Mouse (Mus musculus): ENCODE data around the gene Dnajc5.
A peak's percentile ranks its signal among the peaks of the same experiment; 100 is the strongest.

The Dnajc5 gene

DNA sequence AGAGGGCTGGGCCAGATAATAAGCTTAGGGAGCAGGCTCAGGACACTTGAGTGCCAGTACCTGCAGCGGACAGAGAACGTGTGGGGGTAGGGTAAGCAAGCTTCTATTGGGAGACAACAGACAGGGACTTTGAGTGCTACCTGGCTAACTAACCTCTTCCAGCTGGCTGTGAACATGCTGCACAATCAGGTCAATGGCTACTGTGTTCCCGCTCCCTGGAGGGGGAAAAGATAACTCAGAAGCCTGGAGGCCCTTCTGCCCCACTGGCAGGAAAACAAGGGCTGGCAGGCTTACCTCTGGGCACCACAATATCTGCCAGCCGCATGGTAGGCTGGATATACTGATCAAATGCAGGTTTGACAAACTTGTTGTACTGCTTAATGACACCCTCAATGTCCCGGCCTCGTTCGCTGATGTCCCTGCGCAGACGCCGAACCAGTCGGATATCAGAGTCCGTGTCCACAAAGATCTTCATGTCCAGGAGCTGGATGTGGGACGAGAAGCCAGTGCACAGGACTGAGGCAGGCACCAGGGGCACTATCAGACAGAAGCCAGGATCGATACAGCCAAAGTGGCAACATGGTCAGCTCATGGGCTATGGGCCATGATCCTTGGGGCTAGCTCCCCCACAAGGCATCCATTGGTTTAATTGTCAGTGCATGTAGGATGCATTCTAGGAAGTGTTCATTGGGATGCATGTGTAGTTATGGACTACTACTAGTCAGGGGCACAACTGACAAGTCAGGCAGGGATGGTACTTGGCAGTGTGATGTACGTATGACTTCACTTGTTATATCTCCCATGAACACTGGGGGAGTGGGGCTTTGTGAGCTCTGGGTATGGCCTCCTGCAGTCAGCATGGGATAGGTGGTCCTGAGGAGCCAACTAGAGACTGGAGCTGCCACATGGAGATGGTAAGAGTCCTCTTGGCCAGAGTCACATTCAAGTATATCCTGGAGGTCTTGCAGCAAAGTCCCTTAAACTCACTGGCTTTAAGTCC, 52.9 kb downstream of the Dnajc5 start:
- peak; percentile 73 to 74 for DNase-seq

DNA sequence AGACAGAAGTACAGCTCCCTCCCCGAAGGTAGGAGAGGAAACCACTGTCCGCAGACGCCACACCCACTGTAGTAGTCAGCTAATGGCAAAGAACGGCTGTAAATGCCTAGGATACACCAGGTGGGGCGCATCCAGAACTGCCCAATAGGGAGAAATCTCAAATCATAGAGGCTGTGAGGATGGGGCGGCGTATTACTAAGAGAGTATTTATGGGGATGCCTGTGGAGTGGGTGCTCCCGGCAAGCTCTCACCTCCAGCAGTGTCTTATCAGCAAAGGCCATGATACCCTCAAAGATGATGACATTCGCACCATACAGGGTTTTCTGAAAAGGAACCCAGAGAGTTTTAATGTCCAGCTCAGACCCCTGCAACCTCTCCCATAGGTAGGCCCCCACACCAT, 53.7 kb downstream of the Dnajc5 start:
- peak in 1 of 2 experiments; percentile 15 for DNase-seq

- peak in 1 of 2 experiments; percentile 19 for DNase-seq
Observed at GRCm38 (mm10) chr2:181574921-181575545, 54.7 kb downstream of the Dnajc5 start.

DNA sequence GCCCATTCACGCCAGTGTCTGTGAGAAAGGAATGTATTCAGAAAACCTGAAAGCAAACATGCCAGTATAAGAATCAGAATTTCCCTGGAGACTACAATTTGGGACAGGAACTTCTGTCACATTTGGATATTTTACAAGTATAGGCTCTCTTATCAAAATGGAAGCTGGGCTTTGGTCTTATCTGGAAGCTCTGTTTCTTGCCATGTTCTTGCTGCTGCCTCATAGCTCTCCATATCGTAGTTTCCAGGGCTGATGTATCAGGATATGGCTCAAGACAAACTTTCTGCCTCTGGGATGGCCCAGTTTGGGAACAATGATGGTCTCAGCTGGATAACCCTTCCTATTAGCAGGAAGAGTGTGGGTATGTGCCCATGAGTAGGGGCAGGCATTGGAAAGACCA, 56.3 kb downstream of the Dnajc5 start:
- DNase-seq: peak in 1 of 2 experiments; percentile 12

DNA sequence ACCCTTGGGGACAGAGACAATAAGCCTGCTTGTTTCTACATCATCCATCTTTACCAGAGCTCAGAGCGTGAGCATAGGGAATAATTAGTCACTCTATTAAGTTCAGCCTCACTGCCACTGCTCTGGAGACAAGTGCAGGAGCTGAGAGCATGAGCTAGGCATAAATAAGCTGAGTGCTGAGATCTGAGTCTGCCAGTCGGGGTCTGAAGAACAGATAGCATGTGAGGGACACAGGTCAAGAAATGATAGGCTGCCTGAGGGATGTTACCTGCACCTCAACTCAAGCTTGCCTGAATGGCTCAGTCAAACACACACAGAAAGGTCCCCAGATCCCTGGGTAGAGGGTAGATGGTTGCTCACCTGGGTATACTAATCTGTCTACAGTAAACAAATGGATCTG, 56.8 kb downstream of the Dnajc5 start:
- DNase-seq: peak; percentile 9 to 21

DNA sequence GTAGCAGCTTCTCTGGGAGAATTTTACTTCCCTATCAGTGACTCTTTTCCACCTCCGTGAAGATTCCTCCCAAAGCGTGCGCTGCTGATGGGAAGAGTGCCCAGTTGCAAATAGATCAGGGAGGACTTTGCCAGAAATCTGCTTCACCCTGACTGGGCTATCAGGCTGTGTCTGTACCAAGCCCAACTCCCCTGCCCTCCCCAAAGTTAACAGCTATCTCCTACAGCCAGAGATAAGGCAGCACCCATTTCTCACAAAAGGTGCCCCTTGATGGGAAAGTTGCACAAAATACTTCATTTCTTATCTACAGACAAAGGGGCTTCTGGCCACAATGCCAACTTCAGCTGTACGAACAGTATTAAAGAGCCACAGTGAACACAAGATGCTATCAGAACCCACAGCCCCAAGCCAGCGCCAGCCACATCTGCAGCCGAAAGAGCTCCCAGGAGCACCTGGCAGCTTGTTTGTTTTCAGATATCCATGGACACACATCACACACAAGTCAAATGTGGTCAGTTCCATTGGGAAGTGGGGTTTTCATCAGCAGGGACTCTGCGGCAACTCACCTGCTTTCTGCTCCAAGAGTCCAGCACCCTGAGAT, 57.8 kb downstream of the Dnajc5 start:
- DNase-seq: peak; percentile 65 to 79

GRCm38 (mm10) chr2:181578790-181579618, 58.7 kb downstream of the Dnajc5 start:
- DNase-seq: peak in 1 of 2 experiments; percentile 8

GRCm38 (mm10) chr2:181579681-181580080, 59.4 kb downstream of the Dnajc5 start:
- no peak for DNase-seq

- DNase-seq: peak in 1 of 2 experiments; percentile 5
Observed at GRCm38 (mm10) chr2:181580131-181580772, 60.0 kb downstream of the Dnajc5 start.

DNA sequence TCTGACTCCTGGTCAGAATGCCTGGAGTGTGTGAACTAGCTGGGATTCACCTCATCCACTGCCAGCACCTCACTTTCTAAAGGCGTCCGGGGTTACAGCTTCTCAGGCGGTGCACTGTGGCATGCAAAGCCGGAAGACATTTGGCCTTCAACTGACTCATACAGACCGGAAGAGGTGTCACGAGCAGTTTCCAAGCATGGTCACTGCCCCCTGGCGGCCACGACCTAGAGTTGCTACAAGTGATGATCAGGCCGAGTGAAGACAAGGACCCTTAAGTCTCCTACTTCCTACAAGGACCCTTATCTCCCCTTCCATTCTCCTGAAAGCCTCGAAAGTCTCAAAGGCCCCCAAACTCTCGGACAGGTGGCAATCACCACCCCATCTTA, 60.7 kb downstream of the Dnajc5 start:
- DNase-seq: peak; percentile 81 to 88

GRCm38 (mm10) chr2:181581402-181582120, 61.3 kb downstream of the Dnajc5 start:
- DNase-seq: peak; percentile 90

DNA sequence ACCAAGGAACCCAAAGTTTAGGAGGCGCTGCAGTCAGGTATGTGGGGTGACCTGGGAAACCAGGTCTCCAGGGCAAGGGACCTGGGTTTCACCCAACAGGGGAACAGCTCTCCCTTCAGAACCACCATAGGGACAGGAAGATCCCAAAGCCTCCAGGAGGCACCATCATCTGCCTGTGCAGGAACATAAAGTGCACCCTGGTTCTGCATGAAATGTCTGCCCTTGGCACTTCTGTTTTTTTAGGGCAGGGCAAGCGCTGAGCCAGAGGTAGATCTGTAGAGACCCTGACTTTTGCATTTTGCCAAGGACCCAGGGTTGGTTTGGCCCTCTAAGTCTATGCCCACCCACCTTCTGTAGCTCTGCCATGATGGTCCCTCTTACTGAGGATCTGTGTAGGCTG, 62.1 kb downstream of the Dnajc5 start:
- DNase-seq: peak; percentile 13 to 31

GRCm38 (mm10) chr2:181582939-181583338, 62.7 kb downstream of the Dnajc5 start:
- peak; percentile 4 to 12 for DNase-seq

- no peak for DNase-seq
Observed at GRCm38 (mm10) chr2:181583460-181584257, 63.4 kb downstream of the Dnajc5 start.

- DNase-seq: peak in 1 of 2 experiments; percentile 8
Observed at GRCm38 (mm10) chr2:181584411-181584942, 64.2 kb downstream of the Dnajc5 start, which contains the start of gene Uckl1. Gene Uckl1 (minus strand): TSS chr2:181584892.

DNA sequence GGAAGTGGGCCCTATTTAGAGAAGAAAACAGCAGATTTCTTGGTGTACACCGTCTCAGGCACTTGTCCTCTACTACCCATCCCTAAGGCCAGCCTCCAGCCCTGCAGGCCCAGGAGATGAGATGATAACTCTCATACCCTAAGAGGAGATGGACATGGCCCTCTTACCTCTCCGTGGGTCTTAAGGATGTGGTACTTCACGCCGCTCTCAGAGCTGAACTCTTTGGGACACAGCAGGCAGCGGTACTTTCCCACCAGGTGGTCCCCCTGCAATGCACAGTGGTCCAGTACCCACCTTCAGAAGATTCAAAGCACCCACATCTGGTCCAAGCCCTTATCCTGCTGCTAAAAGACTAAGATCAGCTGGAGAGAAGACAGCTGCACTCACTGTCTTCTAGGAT, 65.2 kb downstream of the Dnajc5 start:
- DNase-seq: no peak

DNA sequence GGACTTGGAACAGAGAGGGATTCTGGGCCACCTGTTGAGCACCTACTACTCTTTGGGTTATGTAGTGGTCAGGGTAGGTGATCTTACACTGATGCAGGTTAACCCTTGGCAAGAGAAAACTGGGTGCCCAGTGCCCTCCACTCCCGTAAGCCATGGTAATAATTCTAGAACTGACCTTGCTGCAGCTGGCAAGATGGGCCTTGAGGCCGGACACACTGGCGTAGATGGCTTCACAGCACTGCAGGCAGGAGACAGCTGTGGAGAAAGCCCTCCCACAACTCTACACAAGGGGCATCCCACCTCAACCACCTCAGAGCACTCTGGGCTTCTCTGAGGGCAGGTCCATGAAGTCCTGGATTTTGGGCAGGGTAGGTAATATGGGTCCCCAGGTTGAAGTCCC, 65.8 kb downstream of the Dnajc5 start:
- DNase-seq: no peak

DNA sequence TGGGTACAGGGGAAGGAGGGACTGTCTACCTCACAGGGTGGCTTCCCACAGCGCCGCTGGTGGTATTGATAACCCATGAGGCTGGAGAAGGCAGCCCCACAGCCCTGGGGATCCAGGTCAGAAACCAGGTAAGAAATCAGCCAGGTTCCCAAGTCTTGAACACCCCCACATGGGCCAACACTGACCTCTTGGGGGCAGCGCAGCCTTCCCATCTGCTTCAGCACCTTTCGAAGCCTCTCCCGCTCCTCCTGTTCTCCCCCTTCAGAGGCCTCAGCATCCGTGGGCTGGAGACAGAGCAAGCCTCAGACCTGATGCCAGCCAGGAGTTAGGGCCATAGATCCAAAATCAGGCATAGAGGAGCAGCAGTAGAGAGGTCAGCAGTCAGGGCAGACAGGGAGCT, 67.5 kb downstream of the Dnajc5 start:
- DNase-seq: no peak

- DNase-seq: peak in 1 of 2 experiments; percentile 24
Observed at GRCm38 (mm10) chr2:181588229-181588780, 68.0 kb downstream of the Dnajc5 start.

Measured in cerebellum, adult 18-20 months (tissue).